In the genomic region with DNA sequence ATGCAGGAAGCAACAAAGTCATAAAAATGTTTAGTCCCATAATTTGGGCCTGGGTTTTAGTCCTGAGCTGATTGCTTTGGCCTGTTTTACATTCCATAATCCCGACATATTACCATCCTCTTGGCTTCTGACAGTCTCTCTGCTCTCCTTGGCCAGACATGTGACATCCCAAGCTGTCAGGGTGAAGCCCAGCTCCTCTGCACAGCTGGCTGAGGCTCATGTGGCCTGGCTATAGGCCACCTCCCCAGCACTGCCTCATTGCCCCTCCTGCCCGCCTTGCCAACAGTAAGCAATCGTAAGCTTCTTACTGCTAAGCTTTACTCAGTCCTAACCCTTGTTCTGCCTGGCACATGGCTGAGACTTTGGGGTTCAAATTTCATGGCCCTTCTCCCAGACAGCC, we compare ENCODE assay signal across 13 mouse cellular contexts.
DNase-seq lines count a peak whose midpoint lies in the region; ATAC-seq and TF ChIP-seq lines count a peak whose summit lies in the region.
"Had no signal": no experiment of that assay in that cellular context is flagged by ENCODE, and none has a peak within 500 bp of the region (broad histone marks: within the 10 kb centered on the region; RNA-seq: fewer than 3 reads in every experiment).

No protein-coding gene starts in this region.

- H3K27ac ChIP-seq in heart, postnatal 0 days (ENCODE audit: low read depth) = peak overlapping the region; percentile 52
- H3K27ac ChIP-seq in lung, embryonic 15.5 days = peak overlapping the region; percentile 42; the same call in 1 of the 2 replicates
- H3K27ac ChIP-seq: hindbrain, embryonic 15.5 days; liver, embryonic 13.5 days had no signal

- no peak overlapping the region for H3K9ac ChIP-seq in heart, postnatal 0 days (replicated peaks; ENCODE audit: low read depth, low read length)
- no peak overlapping the region for H3K9ac ChIP-seq in lung, embryonic 15.5 days
- H3K9ac ChIP-seq: hindbrain, embryonic 15.5 days; liver, embryonic 13.5 days had no signal

- intact Hi-C loops in left cerebral cortex, postnatal 36 days (cut with DNase I) = no loop called here

- H3K9me3 ChIP-seq in heart, postnatal 0 days (replicated peaks; ENCODE audit: control insufficient read depth, low read length) = no peaks in the 10 kb centered on the region
- no peaks in the 10 kb centered on the region for H3K9me3 ChIP-seq in lung, embryonic 15.5 days
- H3K9me3 ChIP-seq: hindbrain, embryonic 15.5 days; liver, embryonic 13.5 days had no signal

- H3K36me3 ChIP-seq in heart, postnatal 0 days (replicated peaks; ENCODE audit: control insufficient read depth, insufficient read depth, low read length) = no peaks in the 10 kb centered on the region; the same call in 1 of the 2 replicates
- H3K36me3 ChIP-seq in lung, embryonic 15.5 days = no peaks in the 10 kb centered on the region
- H3K36me3 ChIP-seq: hindbrain, embryonic 15.5 days had no signal

- WGBS in heart, postnatal 0 days = 48% methylated on average over 3 of the region's 3 CpGs
- 60% methylated on average over 3 of the region's 3 CpGs for WGBS in lung, embryonic 15.5 days

- DNase-seq in heart, postnatal 0 days (ENCODE audit: low spot score) = no peak
- DNase-seq in heart, adult 11 months = no peak
- DNase-seq in lung, adult 18-20 months = no peak
- DNase-seq in 3T3-L1 (ENCODE audit: low read depth, low spot score) = peak; percentile 70
- peak; percentile 65 for DNase-seq in NIH3T3 (ENCODE audit: low read depth)
- no peak for DNase-seq in left cerebral cortex, postnatal 36 days (ENCODE audit: low spot score in 2 of 2)
- DNase-seq: cerebellum, adult 8-10 months; embryo, embryonic 11 days; liver, embryonic 13.5 days; right cerebral cortex, adult 18-20 months had no signal

- H3K4me2 ChIP-seq in heart, postnatal 0 days (ENCODE audit: low read depth, low read length) = no peak overlapping the region
- H3K4me2 ChIP-seq in lung, embryonic 15.5 days = no peak overlapping the region
- H3K4me2 ChIP-seq: hindbrain, embryonic 15.5 days; liver, embryonic 13.5 days had no signal

- ATAC-seq in heart, postnatal 0 days (ENCODE audit: insufficient read depth, low read depth) = no peak; the same call in 1 of the 2 replicates
- ATAC-seq in lung, embryonic 15.5 days (ENCODE audit: borderline replicate concordance, extremely low read depth, low FRiP score, low TSS enrichment) = peak; percentile 40; the same call in 1 of the 2 replicates
- ATAC-seq in megakaryocyte, adult 5-6 weeks (ENCODE audit: poor library complexity, severe bottlenecking) = no peak

- H3K4me1 ChIP-seq in heart, postnatal 0 days (ENCODE audit: control insufficient read depth, insufficient read depth) = peaks cover 40% of the 10 kb centered on the region
- peaks cover 58% of the 10 kb centered on the region for H3K4me1 ChIP-seq in lung, embryonic 15.5 days

- H3K27me3 ChIP-seq in heart, postnatal 0 days (ENCODE audit: control insufficient read depth, insufficient read depth, low read length) = no peaks in the 10 kb centered on the region
- H3K27me3 ChIP-seq in lung, embryonic 15.5 days = no peaks in the 10 kb centered on the region
- H3K27me3 ChIP-seq: hindbrain, embryonic 15.5 days; liver, embryonic 13.5 days had no signal

- no peak for TF ChIP-seq CTCF in heart, postnatal 0 days (IDR thresholded peaks at IDR 0.05; ENCODE audit: low read depth)

- H3K4me3 ChIP-seq in heart, postnatal 0 days (ENCODE audit: low read depth, low read length) = no peak overlapping the region
- H3K4me3 ChIP-seq in lung, embryonic 15.5 days = no peak overlapping the region
- H3K4me3 ChIP-seq: hindbrain, embryonic 15.5 days; liver, embryonic 13.5 days had no signal

- TF ChIP-seq EP300 in heart, postnatal 0 days (IDR thresholded peaks at IDR 0.05; ENCODE audit: low read depth) = no peak

Comparison
In these comparisons a context has a peak if more than half of its experiments do, and no peak if none do; other contexts are left out.
1. DNase-seq: peak in 3T3-L1 (single experiment) and NIH3T3 (single experiment); none in heart, postnatal 0 days (single experiment), heart, adult 11 months (single experiment), lung, adult 18-20 months (0 of 2) and left cerebral cortex, postnatal 36 days (0 of 2).